Mouse (Mus musculus) midbrain, postnatal 0 days (tissue): ENCODE results near the gene Chd9. TPM values are rescaled to one million over a fixed set of nuclear protein-coding genes. Genes with fewer than 3 reads are reported as not detected.
A peak's percentile ranks its signal among the peaks of the same experiment; 100 is the strongest.

Experiments used
- ATAC-seq: fragments of 200-750 bp; cut with Nextera tagmentation; 2 replicates; pipeline ENCODE4 v1.8.0; 2017; ENCODE audit warnings: moderate number of reproducible peaks, mild to moderate bottlenecking, moderate TSS enrichment, moderate library complexity; ENCODE audit not compliant: low FRiP score
- DNase-seq: peaks from one replicate; pipeline ENCODE4 v3.0.0-alpha.2; 2015; ENCODE audit warnings: low spot score
- H3K27ac ChIP-seq: fragments of 300-500 bp; sonication (generic); 2 replicates; pipeline ENCODE4 v1.5.1; 2014; ENCODE audit warnings: low read depth, mild to moderate bottlenecking, low read length, mixed read lengths
- H3K27me3 ChIP-seq: fragments of 300-500 bp; sonication (generic); 2 replicates; pipeline ENCODE4 v1.6.1; 2014; ENCODE audit warnings: low read length, control low read depth, mixed read lengths; ENCODE audit not compliant: insufficient read depth
- H3K36me3 ChIP-seq: fragments of 300-500 bp; sonication (generic); 2 replicates; pipeline ENCODE4 v1.6.1; 2014; ENCODE audit warnings: low read length, control low read depth, mixed read lengths; ENCODE audit not compliant: insufficient read depth
- H3K4me1 ChIP-seq: fragments of 300-500 bp; sonication (generic); 2 replicates; pipeline ENCODE4 v1.6.1; 2014; ENCODE audit warnings: mild to moderate bottlenecking, control low read depth, antibody characterized with exemption, low read length, mixed read lengths; ENCODE audit not compliant: insufficient read depth
- H3K4me2 ChIP-seq: fragments of 300-500 bp; sonication (generic); 2 replicates; pipeline ENCODE4 v1.6.1; 2014; ENCODE audit warnings: low read depth, mild to moderate bottlenecking, low read length, mixed read lengths; ENCODE audit not compliant: poor library complexity, severe bottlenecking
- H3K4me3 ChIP-seq: fragments of 300-500 bp; sonication (generic); 2 replicates; pipeline ENCODE4 v1.5.1; 2014; ENCODE audit warnings: low read depth, mild to moderate bottlenecking, low read length, moderate library complexity
- H3K9ac ChIP-seq: fragments of 300-500 bp; sonication (generic); replicated peaks from 2 replicates; pipeline ENCODE4 v1.6.1; 2014; ENCODE audit warnings: mild to moderate bottlenecking, low read length, moderate library complexity, mixed read lengths; ENCODE audit not compliant: poor library complexity, severe bottlenecking
- H3K9me3 ChIP-seq: fragments of 300-500 bp; sonication (generic); 2 replicates; pipeline ENCODE4 v1.6.1; 2016; ENCODE audit warnings: low read length, control low read depth
- CTCF ChIP-seq: IDR thresholded peaks from 2 replicates; pipeline ENCODE4 v1.5.1; 2016; ENCODE audit warnings: antibody characterized with exemption, mild to moderate bottlenecking
- WGBS: fragments of 180-500 bp; shearing (Covaris S2); extraction: QIAGEN DNeasy Blood & Tissue Kit; methylation state at CpG from one replicate; pipeline ENCODE4 v1.1.7; 2014; 5-methylcytosine and 5-hydroxymethylcytosine counted together
- polyA plus RNA-seq: library from polyadenylated mRNA; unstranded; fragments of >200 nt; fragmentation: Nextera tagmentation; extraction: Ambion mirVana; gene quantifications from 2 replicates; pipeline ENCODE4 v1.2.1, GENCODE M21; 2015
- total RNA-seq: library from RNA; depleted of rRNA; stranded (reverse); fragments of >200 nt; gene quantifications from 2 replicates; pipeline ENCODE4 v1.2.3, GENCODE M21; 2014

Gene Chd9
- total and polyA plus RNA-seq, 2 experiments from 2014 or later: 78.5 to 97.4 TPM

DNA sequence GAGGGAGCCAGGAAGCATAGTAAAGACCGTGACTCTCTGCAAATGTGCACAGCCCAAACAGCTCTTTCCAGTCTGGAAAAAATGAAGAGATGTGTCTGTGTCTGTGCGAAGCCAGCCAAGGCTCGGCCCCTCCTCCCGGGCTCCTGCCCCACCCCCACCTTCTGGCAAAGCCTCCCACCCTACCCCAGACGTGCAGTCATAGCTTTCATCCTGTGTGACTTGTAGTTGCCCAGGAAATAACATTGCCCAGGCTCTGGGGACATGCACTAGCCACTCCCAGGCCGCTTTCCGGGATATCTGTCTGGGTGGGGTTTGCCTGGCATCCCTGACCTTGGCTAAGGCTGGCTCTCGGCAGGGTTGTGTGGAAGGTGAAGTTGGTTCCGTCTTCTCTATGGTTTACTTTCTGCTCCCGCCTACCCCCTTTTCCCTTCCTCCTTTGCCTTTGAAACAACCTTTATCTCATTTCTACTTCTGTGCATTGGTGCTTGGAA, 26.6 kb downstream of the Chd9 start:
- ATAC-seq (peak; percentile 65; the same call in 1 of the 2 replicates), DNase-seq (peak; percentile 65)
- H3K4me3 ChIP-seq: no peak overlapping the region
- no peaks in the 10 kb centered on the region for H3K27me3 ChIP-seq
- TF ChIP-seq CTCF: no peak
- H3K27ac ChIP-seq: no peak overlapping the region
- H3K4me1 ChIP-seq: peaks cover 3% of the 10 kb centered on the region; the same call in 1 of the 2 replicates
- no peaks in the 10 kb centered on the region for H3K36me3 ChIP-seq
- H3K4me2 ChIP-seq: 0 out of 2 replicates have a peak overlapping the region, but pooled peaks have one; percentile 12
- H3K9me3 ChIP-seq: no peaks in the 10 kb centered on the region
- no peak overlapping the region for H3K9ac ChIP-seq
- WGBS: 17% methylated on average over 10 of the region's 10 CpGs

DNA sequence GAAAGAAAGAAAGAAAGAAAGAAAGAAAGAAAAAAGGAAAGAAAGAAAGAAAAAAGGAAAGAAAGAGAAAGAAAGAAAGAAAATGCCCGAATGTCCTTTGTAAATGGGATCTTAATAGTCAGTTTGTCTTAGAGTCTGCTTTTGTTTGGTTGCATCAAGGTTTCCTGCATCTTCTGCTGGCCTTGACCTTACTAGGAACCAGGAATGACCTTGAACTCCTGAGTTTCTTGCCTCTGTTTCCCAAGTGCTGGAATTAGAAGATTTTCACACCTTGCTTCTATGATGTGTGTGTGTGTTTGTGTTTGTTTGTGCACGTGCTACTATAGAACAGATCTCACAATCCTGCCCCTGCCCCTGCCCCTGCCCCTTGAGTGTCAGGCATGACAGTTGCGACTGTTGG, 28.0 kb downstream of the Chd9 start:
- DNase-seq (no peak), ATAC-seq (no peak)
- peaks cover 3% of the 10 kb centered on the region; the same call in 1 of the 2 replicates for H3K4me1 ChIP-seq
- H3K4me3 ChIP-seq: no peak overlapping the region
- no peak overlapping the region for H3K9ac ChIP-seq
- no peak for TF ChIP-seq CTCF
- no peak overlapping the region for H3K27ac ChIP-seq
- H3K4me2 ChIP-seq: no peak overlapping the region
- H3K9me3 ChIP-seq: no peaks in the 10 kb centered on the region
- no peaks in the 10 kb centered on the region for H3K27me3 ChIP-seq
- H3K36me3 ChIP-seq: no peaks in the 10 kb centered on the region
- 91% methylated on average over 3 of the region's 3 CpGs for WGBS

DNA sequence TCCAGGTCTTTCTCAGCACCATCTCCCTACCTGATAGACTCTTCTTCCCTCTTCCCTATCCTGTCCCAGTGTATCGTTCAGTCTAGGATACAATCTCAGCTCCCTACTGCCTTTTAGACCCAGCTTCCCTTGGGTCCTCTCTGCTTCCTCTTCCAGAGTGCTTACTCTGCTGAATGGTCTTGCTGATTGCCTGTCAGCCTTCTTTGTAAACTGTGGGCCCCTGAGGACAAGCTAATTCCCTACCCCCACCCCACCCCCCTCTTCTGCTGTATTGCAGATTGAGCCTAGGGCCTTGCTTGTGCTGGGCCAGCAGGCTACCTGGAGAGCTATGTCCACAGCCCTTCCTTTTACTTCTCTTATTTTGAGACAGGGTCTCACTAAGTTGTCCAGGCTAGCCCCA, 28.8 kb downstream of the Chd9 start:
- H3K4me2 ChIP-seq: no peak overlapping the region
- no peak overlapping the region for H3K9ac ChIP-seq
- ATAC-seq: no peak
- no peaks in the 10 kb centered on the region for H3K36me3 ChIP-seq
- peaks cover 10% of the 10 kb centered on the region; the same call in 1 of the 2 replicates for H3K4me1 ChIP-seq
- H3K4me3 ChIP-seq: no peak overlapping the region
- no peak overlapping the region for H3K27ac ChIP-seq
- H3K9me3 ChIP-seq: no peaks in the 10 kb centered on the region
- TF ChIP-seq CTCF: no peak
- WGBS: 44% methylated on average over 1 of the region's 1 CpGs
- no peak for DNase-seq
- H3K27me3 ChIP-seq: no peaks in the 10 kb centered on the region

DNA sequence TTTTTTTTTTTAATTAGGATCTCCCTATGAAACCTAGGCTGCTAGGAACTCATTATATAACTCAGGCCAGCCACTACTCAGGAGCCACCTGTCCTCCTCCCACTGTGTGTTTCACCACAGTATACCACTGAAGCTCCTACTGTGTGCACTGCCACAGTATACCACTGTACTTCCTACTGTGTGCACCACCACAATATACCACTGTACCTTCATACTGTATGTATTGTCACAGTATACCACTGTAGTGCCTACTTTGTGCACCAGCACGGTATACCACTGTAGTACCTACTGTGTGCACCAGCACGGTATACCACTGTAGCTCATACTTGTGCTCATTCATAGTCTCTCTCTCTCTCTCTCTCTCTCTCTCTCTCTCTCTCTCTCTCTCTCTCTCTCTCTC, 29.9 kb downstream of the Chd9 start:
- no peak overlapping the region for H3K27ac ChIP-seq
- H3K9me3 ChIP-seq: no peaks in the 10 kb centered on the region
- H3K9ac ChIP-seq: no peak overlapping the region
- H3K4me2 ChIP-seq: no peak overlapping the region
- TF ChIP-seq CTCF: no peak
- peaks cover 14% of the 10 kb centered on the region; the same call in 1 of the 2 replicates for H3K4me1 ChIP-seq
- no peak for DNase-seq
- no peaks in the 10 kb centered on the region for H3K27me3 ChIP-seq
- ATAC-seq: no peak
- no peaks in the 10 kb centered on the region for H3K36me3 ChIP-seq
- WGBS: 97% methylated on average over 2 of the region's 2 CpGs
- no peak overlapping the region for H3K4me3 ChIP-seq

DNA sequence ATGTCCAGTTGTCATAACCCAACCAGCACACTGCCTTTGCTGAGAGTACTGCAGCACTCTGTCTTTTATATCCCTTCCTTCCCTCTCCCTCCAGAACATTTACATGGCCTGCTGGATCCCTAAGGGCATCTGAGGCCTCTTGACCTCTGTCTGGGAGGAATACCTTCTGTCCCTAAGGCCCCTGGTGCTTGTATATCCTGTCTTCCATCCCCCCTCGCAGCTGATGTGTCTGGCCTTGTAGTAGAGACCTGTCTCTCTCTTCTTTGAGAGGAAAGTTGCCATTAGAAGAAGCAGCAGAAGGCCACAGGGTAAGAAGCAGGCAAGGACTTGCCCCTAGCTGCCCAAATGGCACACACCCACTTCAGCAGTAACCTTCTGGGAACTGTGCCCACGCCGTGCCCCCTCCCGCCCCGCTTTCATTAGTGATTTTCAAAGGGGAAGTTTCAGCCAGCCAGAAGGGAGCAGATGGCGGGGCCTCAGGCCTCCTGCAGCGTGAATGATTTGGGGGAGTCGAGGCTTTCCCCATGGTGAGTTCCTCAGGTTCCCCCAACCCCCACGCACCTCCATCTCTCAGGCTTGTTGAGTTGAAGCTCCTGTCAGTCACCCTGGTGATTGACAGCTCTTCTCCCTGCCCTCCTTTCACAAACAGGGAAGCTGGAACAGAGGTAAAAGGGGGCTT, 33.3 kb downstream of the Chd9 start:
- 14% methylated on average over 9 of the region's 9 CpGs for WGBS
- Histone ChIP-seq H3K9me3 (no peaks in the 10 kb centered on the region), H3K27me3 (no peaks in the 10 kb centered on the region), H3K36me3 (no peaks in the 10 kb centered on the region), H3K4me2 (no peak overlapping the region; the same call in 1 of the 2 replicates), H3K9ac (no peak overlapping the region), H3K27ac (peak overlapping the region; percentile 65), H3K4me1 (peaks cover 11% of the 10 kb centered on the region; the same call in 1 of the 2 replicates), H3K4me3 (no peak overlapping the region)
- DNase-seq (peak; percentile 71), ATAC-seq (no peak)
- no peak for TF ChIP-seq CTCF

DNA sequence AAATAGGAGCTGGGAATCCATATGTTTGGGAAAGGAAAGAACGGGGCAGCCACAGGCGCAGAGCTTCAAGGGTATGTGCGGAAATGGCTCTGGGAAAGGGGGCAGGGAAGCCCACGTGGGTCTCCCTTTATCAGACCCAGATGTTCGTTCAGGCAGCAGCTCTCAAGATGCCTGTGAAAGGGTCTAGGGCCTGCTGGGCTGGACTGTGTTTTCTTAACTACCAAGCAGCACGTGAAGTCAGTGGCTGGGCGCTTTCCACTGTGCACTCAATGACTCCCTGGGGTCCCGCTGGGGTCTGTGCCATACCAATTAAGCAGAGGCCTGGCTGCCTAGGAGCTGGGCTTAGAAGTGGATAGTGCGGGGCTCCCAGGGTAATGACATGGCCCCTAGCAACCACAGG, 33.9 kb downstream of the Chd9 start:
- H3K9me3 ChIP-seq: no peaks in the 10 kb centered on the region
- DNase-seq (peak; percentile 81), ATAC-seq (peak; percentile 72)
- no peak for TF ChIP-seq CTCF
- H3K27ac ChIP-seq: peak overlapping the region; percentile 65
- peaks cover 11% of the 10 kb centered on the region; the same call in 1 of the 2 replicates for H3K4me1 ChIP-seq
- H3K36me3 ChIP-seq: no peaks in the 10 kb centered on the region
- no peaks in the 10 kb centered on the region for H3K27me3 ChIP-seq
- H3K9ac ChIP-seq: no peak overlapping the region
- no peak overlapping the region for H3K4me2 ChIP-seq
- no peak overlapping the region for H3K4me3 ChIP-seq
- 11% methylated on average over 9 of the region's 9 CpGs for WGBS
